Mouse (Mus musculus): Measurements from ENCODE around the gene Olfr317. TPM values are rescaled to one million over a fixed set of nuclear protein-coding genes. Genes with fewer than 3 reads are reported as not detected.

Olfr317 gene
- not detected in 2 replicates for polyA plus RNA-seq (2021; fragmentation: Nextera tagmentation)
- long read RNA-seq, experiment 1, partial matches to known transcripts: 0 of 1 reads
- long read RNA-seq, experiment 1, other reads (novel, unspliced or antisense): 1 of 1 reads
- long read RNA-seq, experiment 2: 0 reads

GRCm38 (mm10) chr11:58738792-58739262, at the start of gene Olfr317:
Olfr317 (minus strand) TSS chr11:58739212.

GRCm38 (mm10) chr11:58782480-58783089, 43.6 kb upstream of the Olfr317 start, which contains the start of gene Olfr314:
Olfr314 (plus strand) TSS chr11:58782952.

GRCm38 (mm10) chr11:58772888-58773287, 33.9 kb upstream of the Olfr317 start, which contains the start of gene Olfr315:
Olfr315 (plus strand) TSS chr11:58773188.

GRCm38 (mm10) chr11:58752434-58752833, 13.4 kb upstream of the Olfr317 start, which contains the start of gene Olfr316:
Olfr316 (plus strand) TSS chr11:58752734.

GRCm38 (mm10) chr11:58723914-58724313, 15.1 kb downstream of the Olfr317 start, which contains the start of gene Olfr318:
Olfr318 (minus strand) TSS chr11:58724014.

GRCm38 (mm10) chr11:58698862-58699261, 40.1 kb downstream of the Olfr317 start, which contains the start of gene Olfr319:
Olfr319 (plus strand) TSS chr11:58699162.

Other genes starting within 250 kb of the Olfr317 start
- gene Olfr332, start 246.7 kb downstream of the Olfr317 start, polyA plus RNA-seq (2021; fragmentation: Nextera tagmentation): not detected in 2 replicates
- not detected in 2 replicates for gene Olfr331, start 236.6 kb downstream of the Olfr317 start, polyA plus RNA-seq (2021; fragmentation: Nextera tagmentation)
- not detected in 2 replicates for gene Olfr330, start 204.4 kb downstream of the Olfr317 start, polyA plus RNA-seq (2021; fragmentation: Nextera tagmentation)
- gene Olfr329-ps, start 192.8 kb downstream of the Olfr317 start, polyA plus RNA-seq (2021; fragmentation: Nextera tagmentation): not detected in 2 replicates
- gene Olfr328, start 183.6 kb downstream of the Olfr317 start, polyA plus RNA-seq (2021; fragmentation: Nextera tagmentation): not detected in 2 replicates
- not detected in 2 replicates for gene Olfr224, start 168.7 kb downstream of the Olfr317 start, polyA plus RNA-seq (2021; fragmentation: Nextera tagmentation)
- gene Olfr325, start 161.5 kb downstream of the Olfr317 start, polyA plus RNA-seq (2021; fragmentation: Nextera tagmentation): not detected in 2 replicates
- not detected in 2 replicates for gene Olfr324, start 144.1 kb downstream of the Olfr317 start, polyA plus RNA-seq (2021; fragmentation: Nextera tagmentation)
- gene 2210407C18Rik, start 123.1 kb downstream of the Olfr317 start, polyA plus RNA-seq (2021; fragmentation: Nextera tagmentation): not detected in 2 replicates
- not detected in 2 replicates for gene Olfr323, start 108.7 kb downstream of the Olfr317 start, polyA plus RNA-seq (2021; fragmentation: Nextera tagmentation)
- not detected in 2 replicates for gene Trim58, start 98.7 kb downstream of the Olfr317 start, polyA plus RNA-seq (2021; fragmentation: Nextera tagmentation)
- not detected in 2 replicates for gene Olfr322, start 80.4 kb downstream of the Olfr317 start, polyA plus RNA-seq (2021; fragmentation: Nextera tagmentation)
- gene Olfr320, start 58.1 kb downstream of the Olfr317 start, polyA plus RNA-seq (2021; fragmentation: Nextera tagmentation): not detected in 2 replicates
- not detected in 2 replicates for gene Olfr319, start 40.0 kb downstream of the Olfr317 start, polyA plus RNA-seq (2021; fragmentation: Nextera tagmentation)
- gene Olfr318, start 15.2 kb downstream of the Olfr317 start, polyA plus RNA-seq (2021; fragmentation: Nextera tagmentation): not detected in 2 replicates
- 1.1 and 2.0 TPM in 2 replicates for gene Olfr316, start 13.5 kb upstream of the Olfr317 start, polyA plus RNA-seq (2021; fragmentation: Nextera tagmentation)
- not detected in 2 replicates for gene Olfr315, start 34.0 kb upstream of the Olfr317 start, polyA plus RNA-seq (2021; fragmentation: Nextera tagmentation)
- gene Olfr314, start 43.7 kb upstream of the Olfr317 start, polyA plus RNA-seq (2021; fragmentation: Nextera tagmentation): not detected in 2 replicates
- 9.7 and 11.3 TPM in 2 replicates for gene Fam183b, start 62.7 kb upstream of the Olfr317 start, polyA plus RNA-seq (2021; fragmentation: Nextera tagmentation)
- gene Olfr313, start 75.8 kb upstream of the Olfr317 start, polyA plus RNA-seq (2021; fragmentation: Nextera tagmentation): not detected in 2 replicates
- not detected in 2 replicates for gene Olfr312, start 90.0 kb upstream of the Olfr317 start, polyA plus RNA-seq (2021; fragmentation: Nextera tagmentation)
- gene Olfr311, start 100.0 kb upstream of the Olfr317 start, polyA plus RNA-seq (2021; fragmentation: Nextera tagmentation): 0.11 TPM in 1 of 2 replicates, not detected in the other
- 4.2 and 5.8 TPM in 2 replicates for gene Gm12258, start 107.9 kb upstream of the Olfr317 start, polyA plus RNA-seq (2021; fragmentation: Nextera tagmentation)
- 2.5 and 5.9 TPM in 2 replicates for gene 2810021J22Rik, start 128.0 kb upstream of the Olfr317 start, polyA plus RNA-seq (2021; fragmentation: Nextera tagmentation)
- 5.0 and 6.9 TPM in 2 replicates for gene Zfp39, start 165.0 kb upstream of the Olfr317 start, polyA plus RNA-seq (2021; fragmentation: Nextera tagmentation)
- gene Btnl10, start 178.7 kb upstream of the Olfr317 start, polyA plus RNA-seq (2021; fragmentation: Nextera tagmentation): not detected in 2 replicates
- gene Rnf187, start 199.7 kb upstream of the Olfr317 start, polyA plus RNA-seq (2021; fragmentation: Nextera tagmentation): 147 and 519 TPM in 2 replicates
- 12.3 and 50.9 TPM in 2 replicates for gene Hist3h2ba, start 209.7 kb upstream of the Olfr317 start, polyA plus RNA-seq (2021; fragmentation: Nextera tagmentation)
- gene Hist3h2a, start 215.5 kb upstream of the Olfr317 start, polyA plus RNA-seq (2021; fragmentation: Nextera tagmentation): 50.8 and 74.9 TPM in 2 replicates
- 4.2 and 4.5 TPM in 2 replicates for gene Trim17, start 215.5 kb upstream of the Olfr317 start, polyA plus RNA-seq (2021; fragmentation: Nextera tagmentation)
- gene Trim11, start 238.9 kb upstream of the Olfr317 start, polyA plus RNA-seq (2021; fragmentation: Nextera tagmentation): 12.1 and 13.3 TPM in 2 replicates